Mouse (Mus musculus): ENCODE measurements around the gene Pkn3.
A peak's percentile ranks its signal among the peaks of the same experiment; 100 is the strongest.
"Not testable (repeated sequence)": the region's sequence is repeated elsewhere in the genome, so short reads cannot be mapped to it uniquely, and the experiment has no call there.

Pkn3 gene

DNA sequence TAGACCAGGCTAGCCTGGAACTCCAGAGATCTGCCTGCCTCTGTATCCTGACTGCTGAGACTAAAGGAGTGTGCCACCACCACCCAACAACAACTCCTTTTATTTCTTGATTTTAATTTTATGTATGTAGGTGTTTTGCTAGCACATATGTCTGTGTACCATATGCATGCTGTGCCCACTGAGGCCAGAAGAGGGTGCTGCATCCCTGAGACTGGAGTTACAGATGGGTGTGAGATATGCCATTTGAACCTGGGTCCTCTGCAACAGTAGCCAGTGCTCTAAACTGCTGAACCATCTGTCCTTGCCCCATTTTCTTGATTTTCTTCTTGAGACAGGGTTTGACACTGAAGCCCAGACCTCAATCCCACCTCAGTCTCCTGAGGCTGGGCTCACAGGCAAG lies 28.9 kb downstream of the Pkn3 start:
- DNase-seq, result peak; percentile 84

DNA sequence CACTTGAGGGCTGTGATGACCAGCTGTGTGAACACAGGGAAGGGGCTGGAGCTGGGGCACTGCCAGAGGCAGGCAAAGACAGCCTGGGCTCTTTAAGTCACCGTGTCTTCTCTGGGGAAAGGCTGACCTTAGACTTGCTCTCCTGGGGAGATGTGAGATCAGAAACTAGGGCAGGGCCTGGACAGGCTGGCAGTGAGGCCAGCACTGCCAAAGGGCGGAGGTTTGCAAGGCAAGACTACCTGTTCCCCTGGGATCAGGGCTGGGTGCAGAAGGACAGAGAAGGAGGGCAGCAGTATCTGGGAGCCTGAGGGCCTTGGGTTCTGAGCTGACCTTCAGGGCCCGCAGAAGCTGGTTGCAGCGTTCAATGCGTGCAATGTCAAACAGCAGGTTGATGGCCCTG lies 30.2 kb downstream of the Pkn3 start:
- DNase-seq, result no peak

GRCm38 (mm10) chr2:30108260-30108659 lies 30.8 kb downstream of the Pkn3 start:
- no peak for DNase-seq

GRCm38 (mm10) chr2:30111500-30111899 lies 34.0 kb downstream of the Pkn3 start:
- no peak for DNase-seq

GRCm38 (mm10) chr2:30112564-30112963 lies 35.1 kb downstream of the Pkn3 start:
- no peak for DNase-seq

- DNase-seq, result peak; percentile 67
These were observed 42.2 kb downstream of the Pkn3 start for GRCm38 (mm10) chr2:30119641-30120051.

- no peak for DNase-seq
These were observed 42.8 kb downstream of the Pkn3 start for GRCm38 (mm10) chr2:30120269-30120668.

DNA sequence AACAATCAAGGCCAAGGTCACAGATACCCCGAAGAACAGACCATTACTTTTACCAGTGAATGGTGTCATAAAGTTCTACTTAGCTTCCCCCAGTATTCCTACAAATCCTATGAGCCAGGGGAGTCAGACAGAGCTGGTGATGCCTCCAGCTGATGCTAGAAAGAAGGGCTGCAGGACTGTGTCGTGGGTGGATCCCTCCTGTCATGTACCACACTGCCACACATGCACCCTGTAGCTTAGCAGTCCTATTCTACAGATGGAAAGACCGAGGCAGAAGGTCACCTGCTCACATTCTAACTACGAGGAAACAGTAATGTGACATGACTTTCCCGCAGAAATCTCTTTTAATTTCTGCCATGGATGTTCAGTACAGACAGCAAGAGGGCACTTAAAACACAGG lies 45.3 kb downstream of the Pkn3 start:
- DNase-seq, result no peak

DNA sequence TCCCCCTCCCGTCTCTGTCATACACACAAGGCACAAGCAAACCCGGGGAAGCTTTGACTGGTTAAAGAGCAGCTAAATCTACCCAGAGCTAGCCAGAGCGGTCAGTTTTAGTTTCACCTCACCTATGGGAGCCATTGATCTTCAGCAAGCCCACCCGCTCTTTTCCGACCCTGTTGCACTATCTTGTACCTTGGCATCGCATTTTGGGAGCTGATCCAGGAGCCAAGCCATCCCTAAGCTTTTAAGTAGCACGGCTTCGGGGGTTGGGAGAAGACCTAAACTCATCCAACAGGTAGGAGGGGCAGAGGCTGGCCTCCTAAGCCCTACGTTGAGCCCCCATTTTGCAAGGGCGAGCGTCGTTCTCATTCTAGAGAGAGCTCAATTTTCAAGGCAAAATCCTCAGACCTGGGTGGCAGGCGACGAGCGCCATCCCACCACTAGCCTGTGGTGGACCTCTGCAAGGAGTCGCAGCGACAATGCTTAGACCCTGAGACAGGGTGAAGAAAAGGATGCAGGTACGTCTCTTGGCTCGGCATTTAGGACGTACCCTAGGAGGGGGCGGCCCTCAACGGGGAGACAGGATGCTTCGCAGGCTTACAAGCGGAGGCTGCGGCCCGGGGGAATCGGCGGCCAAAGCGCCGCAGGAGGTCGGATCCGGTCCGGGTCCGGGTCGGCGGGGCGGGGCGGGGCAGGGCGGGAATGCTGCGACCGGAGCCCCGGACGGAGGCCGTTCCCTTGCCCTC lies 46.4 kb downstream of the Pkn3 start:
- DNase-seq, result no peak

GRCm38 (mm10) chr2:30124472-30125274 lies 47.2 kb downstream of the Pkn3 start, which contains the start of gene Zer1:
Zer1 (minus strand) TSS chr2:30124585.
- peak; percentile 95 for DNase-seq

DNA sequence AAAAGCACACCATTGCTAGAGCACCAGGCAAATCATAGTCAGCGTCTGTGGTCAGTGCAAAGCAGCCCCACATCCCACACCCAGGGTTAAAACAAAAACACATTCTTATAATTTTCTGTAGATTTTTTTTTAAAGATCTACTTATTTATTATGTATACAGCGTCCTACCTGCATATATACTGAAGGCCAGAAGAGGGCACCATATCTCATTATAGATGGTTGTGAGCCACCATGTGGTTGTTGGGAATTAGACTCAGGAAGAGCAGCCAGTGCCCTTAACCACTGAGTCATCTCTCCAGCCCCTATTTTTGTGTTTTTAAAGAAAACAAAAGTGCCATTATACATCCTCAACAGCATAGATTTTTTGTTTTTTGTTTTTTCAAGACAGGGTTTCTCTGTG lies 51.3 kb downstream of the Pkn3 start:
- DNase-seq, result peak; percentile 37

GRCm38 (mm10) chr2:30130156-30130555 lies 52.7 kb downstream of the Pkn3 start:
- no peak for DNase-seq

GRCm38 (mm10) chr2:30131240-30131639 lies 53.8 kb downstream of the Pkn3 start:
- not testable (repeated sequence) for DNase-seq

- no peak for DNase-seq
These were observed 55.5 kb downstream of the Pkn3 start for GRCm38 (mm10) chr2:30132801-30133612.

DNA sequence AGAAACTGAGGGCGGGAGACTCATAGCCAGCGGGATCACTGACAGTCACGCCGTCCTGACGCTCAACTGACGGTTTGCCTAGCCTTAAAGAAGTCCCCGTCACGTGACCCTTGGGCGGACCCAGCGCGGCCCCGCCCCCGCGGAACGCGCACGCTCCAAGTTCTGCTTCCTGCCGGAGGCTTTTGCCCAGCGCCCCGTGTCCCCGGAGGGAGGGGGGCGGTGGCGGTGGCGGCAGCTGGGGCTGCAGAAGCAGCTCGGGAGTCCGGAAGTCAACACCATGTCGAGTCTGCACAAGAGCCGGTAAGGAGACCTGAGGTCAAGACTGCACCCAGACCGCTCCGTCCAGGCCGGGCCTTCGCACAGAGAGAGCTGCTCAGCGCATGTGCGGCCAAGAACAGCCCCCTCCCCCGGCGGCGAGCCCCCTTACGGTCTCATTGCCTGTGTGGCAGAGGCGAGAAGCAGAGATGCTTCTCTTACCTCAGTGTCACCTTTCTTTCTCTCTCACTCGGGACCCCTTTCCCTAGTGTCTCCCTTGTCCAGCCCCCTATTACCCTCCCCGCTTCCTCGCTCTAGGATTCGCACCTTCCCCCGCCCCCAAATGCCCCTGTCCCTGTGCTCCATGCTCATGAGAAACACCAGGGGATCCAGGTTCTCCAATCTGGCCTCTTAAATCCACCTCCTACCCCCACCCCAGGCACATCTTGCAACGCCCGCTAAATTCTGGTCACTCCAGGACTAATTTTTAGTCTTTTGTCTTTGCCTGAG lies 56.3 kb downstream of the Pkn3 start, which contains the start of gene Tbc1d13:
Gene Tbc1d13 (plus strand): TSS at position 134 of the 765 bp plus-strand sequence.
- DNase-seq, result peak; percentile 99

DNA sequence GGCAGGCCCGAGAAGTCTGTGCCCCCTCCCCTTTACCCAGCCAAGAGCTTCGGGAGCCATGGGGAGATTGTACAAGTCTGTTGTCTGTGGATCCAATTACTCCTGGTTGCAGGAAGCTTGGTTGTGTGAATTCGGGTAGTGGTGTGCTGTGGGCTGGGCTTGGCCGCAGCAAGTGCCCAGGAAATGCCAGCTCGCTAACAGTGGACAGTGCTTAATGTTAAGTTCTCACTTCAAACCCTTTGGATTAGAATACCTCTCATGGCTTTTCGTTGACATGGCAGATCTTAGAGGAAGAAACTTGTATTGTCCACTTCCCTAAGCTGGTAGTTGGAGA lies 56.9 kb downstream of the Pkn3 start:
- DNase-seq, result no peak

DNA sequence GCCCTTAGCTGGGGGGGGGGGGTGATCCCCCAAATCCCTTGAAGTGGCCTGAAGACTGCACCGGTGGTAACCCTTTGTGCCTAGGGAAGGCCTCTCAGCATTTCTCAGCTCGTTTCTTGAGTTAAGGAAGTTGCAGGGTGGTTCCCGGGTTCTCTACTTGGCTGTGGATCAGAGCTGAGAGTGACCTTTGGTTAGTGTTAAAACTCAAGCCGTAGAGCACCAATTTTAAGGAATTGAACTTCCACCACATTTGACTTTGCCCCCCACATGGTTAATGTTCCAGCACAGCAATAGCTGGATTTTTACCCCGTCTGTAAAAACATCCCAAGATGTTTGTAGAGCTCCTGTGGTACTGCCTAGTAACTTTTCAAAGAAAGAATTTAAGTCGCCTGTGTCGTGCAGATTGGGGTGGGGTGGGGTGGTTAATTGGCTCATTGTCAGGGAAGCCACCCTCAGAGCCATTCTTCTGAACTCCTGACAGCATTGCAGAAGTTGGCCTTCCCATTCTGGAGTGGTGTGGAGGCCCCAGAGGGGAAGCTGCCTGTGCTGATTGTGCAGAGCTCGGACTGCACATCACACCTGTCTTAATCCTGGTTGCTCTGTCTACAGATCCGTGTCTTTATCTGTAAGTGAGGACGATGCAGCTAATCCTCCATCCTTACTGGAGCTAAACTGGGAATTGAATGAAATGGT lies 57.6 kb downstream of the Pkn3 start:
- DNase-seq, result no peak

DNA sequence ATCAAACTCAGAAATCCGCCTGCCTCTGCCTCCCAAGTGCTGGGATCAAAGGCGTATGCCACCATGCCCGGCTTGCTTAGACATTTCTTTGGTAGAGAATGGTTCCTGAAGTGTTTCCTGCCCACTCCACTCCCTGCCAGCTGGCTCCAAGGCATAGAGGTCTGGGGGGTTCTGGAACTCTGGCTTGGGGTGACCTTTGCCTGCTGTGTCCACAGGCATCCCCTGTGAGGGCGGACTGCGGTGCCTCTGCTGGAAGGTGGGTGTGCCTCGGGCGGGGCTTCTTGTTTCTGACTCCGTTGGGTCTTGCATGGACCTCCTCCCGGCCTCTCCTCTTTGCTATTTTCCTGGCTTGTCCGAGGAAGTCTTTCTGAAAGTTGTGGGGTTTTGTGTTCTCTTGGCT lies 59.0 kb downstream of the Pkn3 start:
- DNase-seq, result no peak

DNA sequence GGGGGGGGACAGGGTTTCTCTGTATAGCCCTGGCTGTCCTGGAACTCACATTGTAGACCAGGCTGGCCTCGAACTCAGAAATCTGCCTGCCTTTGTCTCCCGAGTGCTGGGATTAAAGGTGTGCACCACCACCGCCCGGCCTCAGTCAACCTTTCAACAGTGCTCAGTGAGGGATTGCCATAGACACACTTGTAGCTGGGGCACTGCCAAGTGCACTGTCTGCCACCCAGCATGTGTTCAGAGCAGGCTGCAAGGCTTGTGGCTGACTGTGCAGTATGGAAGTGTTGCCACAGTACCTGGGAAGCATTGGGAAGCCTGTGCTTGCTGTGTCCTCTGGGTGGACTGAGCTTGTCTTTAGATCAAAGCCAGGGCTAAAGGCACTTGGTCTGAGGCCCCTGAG lies 62.5 kb downstream of the Pkn3 start:
- DNase-seq, result not testable (repeated sequence)

Data from thymus, postnatal 4 days (tissue).